Mouse (Mus musculus): ENCODE data around the gene Gm26602. TPM values are rescaled to one million over a fixed set of nuclear protein-coding genes. Genes with fewer than 3 reads are reported as not detected.

Gene Gm26602
- polyA plus RNA-seq, 1 experiment from 2014 or later: 2.6 TPM

- Histone ChIP-seq H3K27ac (ENCODE audit: low read length) (no peak overlapping the region), H3K36me3 (ENCODE audit: control insufficient read depth, insufficient read depth, low read length) (no peaks in the 10 kb centered on the region), H3K27me3 (ENCODE audit: control insufficient read depth, insufficient read depth, low read depth, low read length) (peaks cover 60% of the 10 kb centered on the region), H3K4me3 (ENCODE audit: low read depth, low read length) (no peak overlapping the region), H3K4me2 (ENCODE audit: low read length) (no peak overlapping the region; the same call in 1 of the 2 replicates), H3K4me1 (ENCODE audit: control insufficient read depth, insufficient read depth, low read length) (peaks cover 40% of the 10 kb centered on the region), H3K9ac (ENCODE audit: low read depth, low read length) (no peak overlapping the region), H3K9me3 (replicated peaks; ENCODE audit: control insufficient read depth, low read length, poor library complexity, severe bottlenecking) (no peaks in the 10 kb centered on the region)
- ATAC-seq: no peak
- 3% methylated on average over 20 of the region's 21 CpGs for WGBS
Observed at GRCm38 (mm10) chr10:79919251-79919849, 8.7 kb downstream of the Gm26602 start.

DNA sequence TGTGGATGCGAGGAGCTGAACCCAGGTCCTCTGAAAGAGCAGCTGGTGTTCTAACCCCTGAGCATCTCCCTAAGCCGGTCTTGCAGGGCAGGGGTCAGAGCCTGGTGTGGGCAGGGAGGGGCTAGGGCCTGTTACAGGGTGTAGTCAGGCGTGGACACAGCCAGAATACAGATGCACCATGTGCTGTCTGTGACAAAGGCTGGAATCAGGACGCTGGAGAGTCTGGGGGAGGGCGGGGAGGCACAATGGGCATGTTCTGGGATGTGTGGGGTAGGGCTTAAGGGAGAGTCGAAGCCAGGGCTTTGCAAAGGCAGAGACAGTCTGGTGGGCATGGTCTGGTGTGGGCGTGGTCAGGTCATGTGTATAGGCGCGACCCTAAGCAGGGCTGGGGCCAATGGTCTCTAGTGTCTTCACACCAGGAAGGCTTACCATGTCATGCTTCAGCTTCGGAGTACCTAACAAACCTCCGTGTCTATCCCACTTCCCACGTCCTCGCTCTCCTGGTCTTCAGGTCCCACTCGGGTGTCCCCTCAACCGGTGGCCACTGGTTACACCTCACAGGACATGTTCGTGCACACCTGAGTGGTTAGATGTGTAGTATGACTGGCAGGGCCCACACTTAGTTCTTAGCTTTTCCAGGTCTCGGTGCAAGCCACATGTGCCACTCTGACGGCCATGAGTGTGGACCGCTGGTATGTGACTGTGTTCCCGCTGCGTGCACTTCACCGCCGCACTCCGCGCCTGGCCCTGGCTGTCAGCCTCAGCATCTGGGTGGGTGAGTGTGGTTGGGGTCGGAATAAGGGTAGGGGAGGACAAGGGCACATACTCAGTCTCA lies 9.6 kb downstream of the Gm26602 start:
- peak overlapping the region; percentile 65 for H3K4me2 ChIP-seq (ENCODE audit: low read length)

DNA sequence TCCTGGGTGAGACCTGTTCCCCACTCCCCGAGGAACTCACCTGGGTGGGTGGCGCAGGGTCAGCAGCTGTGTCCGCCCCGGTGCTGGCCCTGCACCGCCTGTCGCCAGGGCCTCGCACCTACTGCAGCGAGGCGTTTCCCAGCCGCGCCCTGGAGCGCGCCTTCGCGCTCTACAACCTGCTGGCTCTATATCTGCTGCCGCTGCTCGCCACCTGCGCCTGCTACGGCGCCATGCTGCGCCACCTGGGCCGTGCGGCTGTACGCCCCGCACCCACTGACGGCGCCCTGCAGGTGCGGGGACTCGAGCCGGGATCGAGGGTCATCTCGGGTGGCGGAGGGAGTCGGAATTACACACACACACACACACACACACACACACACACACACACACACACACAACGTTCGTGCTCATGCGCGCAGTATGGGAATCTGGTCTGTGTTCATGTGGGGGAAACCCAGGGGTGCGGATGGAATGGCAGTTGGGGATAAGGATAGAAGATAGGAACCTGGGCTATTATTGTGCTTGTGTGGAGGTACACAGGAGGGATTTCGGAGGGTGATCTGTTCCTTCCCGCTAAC lies 10.4 kb downstream of the Gm26602 start, which contains the start of gene R3hdm4:
Gene R3hdm4 (minus strand): TSS at position 251 of the 578 bp plus-strand sequence.
- H3K27me3 ChIP-seq (ENCODE audit: control insufficient read depth, insufficient read depth, low read depth, low read length): peaks cover 60% of the 10 kb centered on the region
- WGBS: 5% methylated on average over 41 of the region's 41 CpGs
- ATAC-seq: no peak
- H3K4me2 ChIP-seq (ENCODE audit: low read length): peak within 1 kb of the TSS; percentile 65
- H3K4me1 ChIP-seq (ENCODE audit: control insufficient read depth, insufficient read depth, low read length): peaks cover 33% of the 10 kb centered on the region
- H3K9ac ChIP-seq (ENCODE audit: low read depth, low read length): peak within 1 kb of the TSS; percentile 55
- H3K36me3 ChIP-seq (ENCODE audit: control insufficient read depth, insufficient read depth, low read length): no peaks in the 10 kb centered on the region
- H3K9me3 ChIP-seq (replicated peaks; ENCODE audit: control insufficient read depth, low read length, poor library complexity, severe bottlenecking): no peaks in the 10 kb centered on the region
- H3K4me3 ChIP-seq (ENCODE audit: low read depth, low read length): peak within 1 kb of the TSS; percentile 36
- no peak within 1 kb of the TSS for H3K27ac ChIP-seq (ENCODE audit: low read length)

More for the DNA sequence above, 9.6 kb downstream of the Gm26602 start:
- peak overlapping the region; percentile 55; the same call in 1 of the 2 replicates for H3K9ac ChIP-seq (ENCODE audit: low read depth, low read length)
- no peaks in the 10 kb centered on the region for H3K9me3 ChIP-seq (replicated peaks; ENCODE audit: control insufficient read depth, low read length, poor library complexity, severe bottlenecking)
- WGBS: 15% methylated on average over 26 of the region's 26 CpGs
- no peak overlapping the region for H3K27ac ChIP-seq (ENCODE audit: low read length)
- H3K36me3 ChIP-seq (ENCODE audit: control insufficient read depth, insufficient read depth, low read length): no peaks in the 10 kb centered on the region
- peak overlapping the region; percentile 36 for H3K4me3 ChIP-seq (ENCODE audit: low read depth, low read length)
- no peak for ATAC-seq
- H3K4me1 ChIP-seq (ENCODE audit: control insufficient read depth, insufficient read depth, low read length): peaks cover 34% of the 10 kb centered on the region
- H3K27me3 ChIP-seq (ENCODE audit: control insufficient read depth, insufficient read depth, low read depth, low read length): peaks cover 60% of the 10 kb centered on the region

GRCm38 (mm10) chr10:79921572-79921971 lies 10.9 kb downstream of the Gm26602 start:
- 1% methylated on average over 34 of the region's 34 CpGs for WGBS
- Histone ChIP-seq H3K36me3 (ENCODE audit: control insufficient read depth, insufficient read depth, low read length) (no peaks in the 10 kb centered on the region), H3K27me3 (ENCODE audit: control insufficient read depth, insufficient read depth, low read depth, low read length) (peaks cover 60% of the 10 kb centered on the region)

DNA sequence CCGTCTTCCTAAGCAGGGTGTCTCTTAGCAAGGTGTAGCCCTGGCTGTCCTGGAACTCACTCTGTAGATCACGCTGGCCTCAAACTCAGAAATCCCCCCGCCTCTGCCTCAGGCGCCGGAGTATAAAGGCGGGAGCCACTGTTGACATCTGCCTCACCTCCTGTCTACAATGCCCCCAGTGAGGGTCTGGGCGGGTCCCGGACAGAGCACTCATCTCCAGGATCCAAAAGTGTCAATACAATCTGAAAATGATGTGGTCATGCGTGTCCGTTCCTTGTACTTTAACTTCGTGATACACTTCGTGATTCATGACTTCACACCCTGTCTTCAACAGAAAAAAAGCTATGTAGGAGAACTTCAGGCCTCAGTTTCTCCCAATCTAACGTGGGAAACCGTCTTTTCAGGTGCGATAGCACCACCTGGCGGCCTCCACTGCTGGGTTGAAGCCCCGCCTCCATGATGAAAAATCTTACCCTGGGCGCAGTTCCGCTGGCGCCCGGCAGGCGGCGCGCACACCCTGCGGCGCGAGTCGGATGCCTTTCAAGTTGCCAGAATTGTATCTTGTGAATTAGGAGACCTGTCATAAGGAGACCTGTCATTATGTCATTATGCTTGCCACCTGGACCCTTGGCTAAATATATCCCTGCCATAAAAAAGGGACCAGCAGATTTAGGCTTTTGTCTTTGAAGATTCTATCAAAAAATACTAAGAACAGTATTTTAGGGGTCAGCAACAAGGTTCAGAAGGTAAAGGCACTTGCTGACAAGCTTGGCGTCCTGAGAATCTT lies 14.5 kb downstream of the Gm26602 start:
- Histone ChIP-seq H3K27ac (ENCODE audit: low read length) (0 out of 2 replicates have a peak overlapping the region, but pooled peaks have one; percentile 15), H3K27me3 (ENCODE audit: control insufficient read depth, insufficient read depth, low read depth, low read length) (peaks cover 32% of the 10 kb centered on the region), H3K4me1 (ENCODE audit: control insufficient read depth, insufficient read depth, low read length) (peaks cover 37% of the 10 kb centered on the region), H3K4me3 (ENCODE audit: low read depth, low read length) (peak overlapping the region; percentile 3; the same call in 1 of the 2 replicates), H3K4me2 (ENCODE audit: low read length) (peak overlapping the region; percentile 93), H3K36me3 (ENCODE audit: control insufficient read depth, insufficient read depth, low read length) (no peaks in the 10 kb centered on the region), H3K9ac (ENCODE audit: low read depth, low read length) (no peak overlapping the region), H3K9me3 (replicated peaks; ENCODE audit: control insufficient read depth, low read length, poor library complexity, severe bottlenecking) (no peaks in the 10 kb centered on the region)
- no peak for ATAC-seq
- 10% methylated on average over 29 of the region's 29 CpGs for WGBS

More at GRCm38 (mm10) chr10:79921572-79921971, 10.9 kb downstream of the Gm26602 start:
- Histone ChIP-seq H3K4me1 (ENCODE audit: control insufficient read depth, insufficient read depth, low read length) (peaks cover 35% of the 10 kb centered on the region), H3K27ac (ENCODE audit: low read length) (no peak overlapping the region), H3K4me2 (ENCODE audit: low read length) (peak overlapping the region; percentile 65), H3K9me3 (replicated peaks; ENCODE audit: control insufficient read depth, low read length, poor library complexity, severe bottlenecking) (no peaks in the 10 kb centered on the region), H3K4me3 (ENCODE audit: low read depth, low read length) (peak overlapping the region; percentile 36), H3K9ac (ENCODE audit: low read depth, low read length) (peak overlapping the region; percentile 55)
- ATAC-seq: no peak

GRCm38 (mm10) chr10:79925785-79926490 lies 15.3 kb downstream of the Gm26602 start:
- Histone ChIP-seq H3K4me2 (ENCODE audit: low read length) (peak overlapping the region; percentile 93), H3K27me3 (ENCODE audit: control insufficient read depth, insufficient read depth, low read depth, low read length) (peaks cover 25% of the 10 kb centered on the region), H3K27ac (ENCODE audit: low read length) (peak overlapping the region; percentile 15; the same call in 1 of the 2 replicates), H3K9ac (ENCODE audit: low read depth, low read length) (peak overlapping the region; percentile 90), H3K36me3 (ENCODE audit: control insufficient read depth, insufficient read depth, low read length) (no peaks in the 10 kb centered on the region), H3K4me3 (ENCODE audit: low read depth, low read length) (peak overlapping the region; percentile 100), H3K4me1 (ENCODE audit: control insufficient read depth, insufficient read depth, low read length) (peaks cover 31% of the 10 kb centered on the region), H3K9me3 (replicated peaks; ENCODE audit: control insufficient read depth, low read length, poor library complexity, severe bottlenecking) (no peaks in the 10 kb centered on the region)
- WGBS: 11% methylated on average over 14 of the region's 15 CpGs
- no peak; the same call in 1 of the 2 replicates for ATAC-seq

DNA sequence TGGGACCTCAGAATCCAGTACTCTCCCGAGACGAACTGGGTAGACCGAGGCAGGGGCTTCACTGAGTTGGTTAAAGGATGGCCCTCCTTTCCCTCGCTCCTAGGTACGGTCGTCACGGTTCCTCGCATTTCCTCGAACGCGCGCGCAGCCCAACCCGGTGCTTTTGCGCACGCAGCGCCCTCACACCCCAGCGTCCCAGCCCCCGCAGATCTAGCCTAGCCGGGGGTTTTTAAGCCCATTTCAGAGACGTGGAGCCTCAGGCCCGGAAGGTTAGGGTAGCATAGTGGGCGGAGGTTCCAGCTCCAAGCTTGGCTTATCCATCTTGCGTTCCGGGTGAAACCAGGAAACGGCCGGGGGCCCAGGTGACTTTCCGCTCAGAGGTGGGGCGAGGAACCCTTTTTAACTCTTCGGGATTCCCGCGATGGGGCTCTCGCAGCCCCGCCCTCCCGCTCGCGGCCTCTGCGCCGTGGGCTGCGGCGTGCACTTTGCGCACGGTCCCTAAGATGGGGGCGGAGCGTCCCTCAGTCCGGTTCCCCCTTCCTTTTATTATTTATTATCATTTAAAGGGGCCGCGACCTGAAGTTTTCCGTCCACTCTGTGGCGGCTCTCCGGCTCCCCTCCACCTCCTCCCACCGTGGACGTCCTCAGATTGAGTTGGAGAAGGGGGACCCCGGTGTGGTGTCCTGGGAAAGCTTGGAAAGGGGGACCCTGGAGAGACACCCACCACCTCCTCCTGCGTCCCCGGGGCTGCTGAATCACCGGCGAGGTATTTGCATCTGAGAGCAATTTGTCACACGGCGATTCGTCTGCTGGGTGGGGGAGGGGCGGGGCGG lies 16.1 kb downstream of the Gm26602 start, which contains the start of gene Arid3a:
Gene Arid3a (plus strand): TSS at position 553 of the 833 bp plus-strand sequence.
- peaks cover 26% of the 10 kb centered on the region for H3K4me1 ChIP-seq (ENCODE audit: control insufficient read depth, insufficient read depth, low read length)
- no peaks in the 10 kb centered on the region for H3K9me3 ChIP-seq (replicated peaks; ENCODE audit: control insufficient read depth, low read length, poor library complexity, severe bottlenecking)
- peak within 1 kb of the TSS; percentile 93 for H3K4me2 ChIP-seq (ENCODE audit: low read length)
- H3K9ac ChIP-seq (ENCODE audit: low read depth, low read length): peak within 1 kb of the TSS; percentile 90
- H3K27ac ChIP-seq (ENCODE audit: low read length): peak within 1 kb of the TSS; percentile 91
- ATAC-seq: peak; percentile 78
- under 1% methylated on average over 62 of the region's 63 CpGs for WGBS
- H3K27me3 ChIP-seq (ENCODE audit: control insufficient read depth, insufficient read depth, low read depth, low read length): peaks cover 18% of the 10 kb centered on the region
- peak within 1 kb of the TSS; percentile 100 for H3K4me3 ChIP-seq (ENCODE audit: low read depth, low read length)
- peaks cover 3% of the 10 kb centered on the region; the same call in 1 of the 2 replicates for H3K36me3 ChIP-seq (ENCODE audit: control insufficient read depth, insufficient read depth, low read length)

All from midbrain, embryonic 16.5 days (tissue).